Mouse (Mus musculus) urinary bladder, postnatal 14 days (tissue): ENCODE measurements at regions not wholly inside any gene's neighbourhood (a gene's known extent, or its start where the extent isn't known, plus 50 kb on each side); places are given as distances from the start of the nearest gene placed in this dataset.

Experiments
- DNase-seq: peaks from one replicate; pipeline ENCODE4 v3.0.0; 2021; ENCODE audit warnings: low spot score

DNA sequence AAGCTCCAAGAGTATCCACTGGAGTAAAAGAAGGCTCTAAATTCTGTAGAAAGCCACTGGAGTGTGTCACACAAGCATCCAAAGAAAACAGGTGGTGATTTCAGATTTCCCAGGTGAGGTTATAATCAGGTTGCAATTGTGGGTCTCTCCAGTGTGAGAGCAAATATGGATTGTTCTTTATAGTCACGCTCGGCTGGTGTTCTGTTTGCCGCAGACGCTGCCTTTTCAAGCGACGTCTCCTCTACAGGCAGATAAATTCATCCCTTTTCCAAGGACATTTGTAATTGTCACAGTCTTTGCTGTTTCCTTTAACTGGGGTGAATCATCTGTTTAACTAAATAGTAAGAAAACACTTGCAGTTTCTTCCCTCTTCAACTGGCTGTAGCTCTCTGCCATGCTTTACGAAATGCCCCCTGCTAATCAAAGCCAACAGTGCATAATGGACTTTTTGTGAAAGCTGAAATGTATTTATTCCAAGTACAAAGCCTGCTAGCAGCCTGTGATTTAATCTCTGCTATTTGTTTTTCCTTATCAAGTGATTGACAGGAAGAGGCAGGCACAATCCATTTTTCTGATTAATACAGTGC lies 502.4 kb downstream of the Trim52 start:
- no peak for DNase-seq
